Mouse (Mus musculus): ENCODE data around the gene Aldh6a1.

- TF ChIP-seq POLR2A (IDR thresholded peaks at IDR 0.05; ENCODE audit: borderline replicate concordance, extremely low read depth, low read depth, low read length) (no peak), CTCF (IDR thresholded peaks at IDR 0.05; ENCODE audit: insufficient read depth, low read length) (no peak)
These were observed 997 bp upstream of the Aldh6a1 start for GRCm38 (mm10) chr12:84451801-84452200.
